Mouse (Mus musculus): ENCODE data around the gene Nf2. TPM values are rescaled to one million over a fixed set of nuclear protein-coding genes. Genes with fewer than 3 reads are reported as not detected.
A peak's percentile ranks its signal among the peaks of the same experiment; 100 is the strongest.

Gene Nf2
- polyA plus RNA-seq, 1 experiment from 2014 or later = 13.5 TPM

- Histone ChIP-seq H3K27ac (replicated peaks) (no peak overlapping the region), H3K4me1 (replicated peaks) (peaks cover 17% of the 10 kb centered on the region), H3K27me3 (peaks cover 98% of the 10 kb centered on the region), H3K4me3 (replicated peaks) (peak overlapping the region; percentile 41), H3K9me3 (replicated peaks) (no peaks in the 10 kb centered on the region), H3K4me2 (peak overlapping the region; percentile 65), H3K36me3 (replicated peaks) (no peaks in the 10 kb centered on the region), H3K9ac (no peak overlapping the region)
- ATAC-seq (ENCODE audit: insufficient read depth) = no peak
- 3% methylated on average over 36 of the region's 39 CpGs for WGBS (ENCODE audit: insufficient replicate concordance)
These were observed 103.4 kb downstream of the Nf2 start for GRCm38 (mm10) chr11:4745969-4746368.

- ATAC-seq (ENCODE audit: insufficient read depth) = no peak
- H3K27me3 ChIP-seq = peaks cover 90% of the 10 kb centered on the region
- H3K4me3 ChIP-seq (replicated peaks) = no peak overlapping the region
- H3K4me1 ChIP-seq (replicated peaks) = peaks cover 22% of the 10 kb centered on the region
- H3K4me2 ChIP-seq = no peak overlapping the region
- H3K27ac ChIP-seq (replicated peaks) = no peak overlapping the region
- no peak overlapping the region for H3K9ac ChIP-seq
- no peaks in the 10 kb centered on the region for H3K36me3 ChIP-seq (replicated peaks)
- H3K9me3 ChIP-seq (replicated peaks) = no peaks in the 10 kb centered on the region
- WGBS (ENCODE audit: insufficient replicate concordance) = 61% methylated on average over 6 of the region's 6 CpGs
These were observed 104.6 kb downstream of the Nf2 start for GRCm38 (mm10) chr11:4744691-4745090.

GRCm38 (mm10) chr11:4740785-4741184 lies 108.6 kb downstream of the Nf2 start:
- 42% methylated on average over 5 of the region's 5 CpGs for WGBS (ENCODE audit: insufficient replicate concordance)
- no peak overlapping the region for H3K9ac ChIP-seq
- H3K4me3 ChIP-seq (replicated peaks) = no peak overlapping the region
- H3K4me2 ChIP-seq = no peak overlapping the region
- peak; percentile 49 for ATAC-seq (ENCODE audit: insufficient read depth)
- H3K27me3 ChIP-seq = peaks cover 51% of the 10 kb centered on the region
- no peaks in the 10 kb centered on the region for H3K9me3 ChIP-seq (replicated peaks)
- H3K36me3 ChIP-seq (replicated peaks) = no peaks in the 10 kb centered on the region
- 0 out of 2 replicates have a peak overlapping the region, but pooled peaks have one; percentile 5 for H3K27ac ChIP-seq (replicated peaks)
- H3K4me1 ChIP-seq (replicated peaks) = peaks cover 11% of the 10 kb centered on the region; the same call in 1 of the 2 replicates

- H3K27me3 ChIP-seq = peaks cover 31% of the 10 kb centered on the region
- peaks cover 11% of the 10 kb centered on the region; the same call in 1 of the 2 replicates for H3K4me1 ChIP-seq (replicated peaks)
- H3K27ac ChIP-seq (replicated peaks) = no peak overlapping the region
- H3K9me3 ChIP-seq (replicated peaks) = no peaks in the 10 kb centered on the region
- no peak for ATAC-seq (ENCODE audit: insufficient read depth)
- H3K4me2 ChIP-seq = no peak overlapping the region
- H3K4me3 ChIP-seq (replicated peaks) = no peak overlapping the region
- 81% methylated on average over 16 of the region's 16 CpGs for WGBS (ENCODE audit: insufficient replicate concordance)
- no peak overlapping the region for H3K9ac ChIP-seq
- H3K36me3 ChIP-seq (replicated peaks) = no peaks in the 10 kb centered on the region
These were observed 110.6 kb downstream of the Nf2 start for GRCm38 (mm10) chr11:4738719-4739118.

DNA sequence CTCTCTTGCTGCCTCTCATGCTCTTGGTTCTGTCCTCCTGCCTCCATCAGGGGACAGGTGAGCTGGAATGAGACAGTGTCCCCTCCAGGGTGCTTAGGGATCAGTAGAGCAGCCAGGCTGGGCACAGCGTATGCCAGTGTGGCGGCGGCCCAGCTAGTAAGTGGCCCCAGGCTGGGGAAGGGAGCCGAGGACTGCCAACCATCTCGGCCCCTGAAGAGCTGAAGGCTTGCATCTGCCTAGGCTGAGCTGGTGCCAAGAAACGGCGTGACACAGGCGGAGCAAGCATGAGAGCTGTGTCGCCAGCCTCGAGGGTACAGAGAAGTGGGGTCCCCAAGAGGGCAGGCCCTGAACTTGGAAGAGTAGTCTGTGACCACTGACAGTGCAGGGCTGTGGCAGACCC lies 111.7 kb downstream of the Nf2 start:
- ATAC-seq (ENCODE audit: insufficient read depth) = no peak
- H3K27ac ChIP-seq (replicated peaks) = no peak overlapping the region
- no peaks in the 10 kb centered on the region for H3K36me3 ChIP-seq (replicated peaks)
- H3K9ac ChIP-seq = no peak overlapping the region
- H3K4me2 ChIP-seq = no peak overlapping the region
- H3K9me3 ChIP-seq (replicated peaks) = no peaks in the 10 kb centered on the region
- H3K4me1 ChIP-seq (replicated peaks) = peaks cover 11% of the 10 kb centered on the region; the same call in 1 of the 2 replicates
- peaks cover 20% of the 10 kb centered on the region for H3K27me3 ChIP-seq
- H3K4me3 ChIP-seq (replicated peaks) = no peak overlapping the region
- 81% methylated on average over 10 of the region's 10 CpGs for WGBS (ENCODE audit: insufficient replicate concordance)

- Histone ChIP-seq H3K36me3 (replicated peaks) (no peaks in the 10 kb centered on the region; the same call in 1 of the 2 replicates), H3K4me3 (replicated peaks) (no peak overlapping the region), H3K9ac (no peak overlapping the region), H3K27ac (replicated peaks) (no peak overlapping the region), H3K4me2 (no peak overlapping the region), H3K27me3 (peaks cover 7% of the 10 kb centered on the region; the same call in 1 of the 2 replicates), H3K4me1 (replicated peaks) (peaks cover 9% of the 10 kb centered on the region; the same call in 1 of the 2 replicates), H3K9me3 (replicated peaks) (no peaks in the 10 kb centered on the region)
- no peak for ATAC-seq (ENCODE audit: insufficient read depth)
- WGBS (ENCODE audit: insufficient replicate concordance) = 63% methylated on average over 6 of the region's 6 CpGs
These were observed 113.0 kb downstream of the Nf2 start for GRCm38 (mm10) chr11:4736355-4736754.

GRCm38 (mm10) chr11:4734179-4734578 lies 115.2 kb downstream of the Nf2 start:
- H3K27ac ChIP-seq (replicated peaks) = no peak overlapping the region
- H3K9me3 ChIP-seq (replicated peaks) = no peaks in the 10 kb centered on the region
- 42% methylated on average over 12 of the region's 12 CpGs for WGBS (ENCODE audit: insufficient replicate concordance)
- H3K4me3 ChIP-seq (replicated peaks) = no peak overlapping the region
- H3K4me1 ChIP-seq (replicated peaks) = no peaks in the 10 kb centered on the region
- H3K4me2 ChIP-seq = no peak overlapping the region
- no peak for ATAC-seq (ENCODE audit: insufficient read depth)
- H3K36me3 ChIP-seq (replicated peaks) = no peaks in the 10 kb centered on the region; the same call in 1 of the 2 replicates
- H3K9ac ChIP-seq = no peak overlapping the region
- no peaks in the 10 kb centered on the region for H3K27me3 ChIP-seq

- H3K4me1 ChIP-seq (replicated peaks) = no peaks in the 10 kb centered on the region
- no peaks in the 10 kb centered on the region; the same call in 1 of the 2 replicates for H3K36me3 ChIP-seq (replicated peaks)
- H3K4me3 ChIP-seq (replicated peaks) = no peak overlapping the region
- no peaks in the 10 kb centered on the region for H3K9me3 ChIP-seq (replicated peaks)
- H3K9ac ChIP-seq = no peak overlapping the region
- no peak for ATAC-seq (ENCODE audit: insufficient read depth)
- H3K27me3 ChIP-seq = no peaks in the 10 kb centered on the region
- H3K4me2 ChIP-seq = no peak overlapping the region
- 80% methylated on average over 7 of the region's 7 CpGs for WGBS (ENCODE audit: insufficient replicate concordance)
- no peak overlapping the region for H3K27ac ChIP-seq (replicated peaks)
These were observed 117.6 kb downstream of the Nf2 start for GRCm38 (mm10) chr11:4731781-4732180.

- ATAC-seq (ENCODE audit: insufficient read depth) = no peak
- Histone ChIP-seq H3K27me3 (no peaks in the 10 kb centered on the region), H3K27ac (replicated peaks) (no peak overlapping the region), H3K4me1 (replicated peaks) (no peaks in the 10 kb centered on the region), H3K9me3 (replicated peaks) (no peaks in the 10 kb centered on the region), H3K4me2 (no peak overlapping the region), H3K36me3 (replicated peaks) (no peaks in the 10 kb centered on the region; the same call in 1 of the 2 replicates), H3K4me3 (replicated peaks) (no peak overlapping the region), H3K9ac (no peak overlapping the region)
- 78% methylated on average over 5 of the region's 5 CpGs for WGBS (ENCODE audit: insufficient replicate concordance)
These were observed 118.4 kb downstream of the Nf2 start for GRCm38 (mm10) chr11:4730913-4731312.

GRCm38 (mm10) chr11:4730096-4730495 lies 119.2 kb downstream of the Nf2 start:
- Histone ChIP-seq H3K4me3 (replicated peaks) (no peak overlapping the region), H3K27me3 (no peaks in the 10 kb centered on the region), H3K4me1 (replicated peaks) (no peaks in the 10 kb centered on the region), H3K9ac (no peak overlapping the region), H3K36me3 (replicated peaks) (no peaks in the 10 kb centered on the region; the same call in 1 of the 2 replicates), H3K9me3 (replicated peaks) (no peaks in the 10 kb centered on the region), H3K27ac (replicated peaks) (no peak overlapping the region), H3K4me2 (no peak overlapping the region)
- WGBS (ENCODE audit: insufficient replicate concordance) = 59% methylated on average over 6 of the region's 6 CpGs
- ATAC-seq (ENCODE audit: insufficient read depth) = no peak

DNA sequence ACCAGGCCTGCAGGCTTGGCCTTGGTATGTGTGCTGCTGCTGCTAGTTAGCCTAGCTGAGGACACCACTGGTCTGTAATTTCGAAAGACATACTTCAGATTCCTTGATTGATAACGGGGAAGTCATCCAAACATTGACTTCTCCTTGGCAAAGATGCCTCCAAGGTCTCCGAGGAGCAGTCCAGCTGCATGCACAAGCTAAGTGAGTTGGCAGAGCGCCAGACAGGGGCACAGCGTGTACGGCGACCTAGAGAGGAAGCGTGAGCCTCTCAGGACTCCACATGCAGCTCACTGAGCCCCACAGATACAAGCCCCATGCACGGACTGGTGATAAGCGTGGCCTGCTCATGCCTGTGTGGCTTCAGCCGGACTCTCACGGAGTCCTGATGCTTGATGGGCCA lies 119.7 kb downstream of the Nf2 start:
- no peak overlapping the region for H3K27ac ChIP-seq (replicated peaks)
- ATAC-seq (ENCODE audit: insufficient read depth) = no peak

GRCm38 (mm10) chr11:4721728-4722127 lies 127.6 kb downstream of the Nf2 start:
- Histone ChIP-seq H3K4me3 (replicated peaks) (no peak overlapping the region), H3K27ac (replicated peaks) (no peak overlapping the region), H3K27me3 (no peaks in the 10 kb centered on the region), H3K36me3 (replicated peaks) (peaks cover 9% of the 10 kb centered on the region; the same call in 1 of the 2 replicates), H3K4me1 (replicated peaks) (no peaks in the 10 kb centered on the region), H3K4me2 (no peak overlapping the region), H3K9me3 (replicated peaks) (no peaks in the 10 kb centered on the region), H3K9ac (no peak overlapping the region)
- WGBS (ENCODE audit: insufficient replicate concordance) = 79% methylated on average over 8 of the region's 8 CpGs
- no peak for ATAC-seq (ENCODE audit: insufficient read depth)

More for the DNA sequence above, 119.7 kb downstream of the Nf2 start:
- no peak overlapping the region for H3K4me3 ChIP-seq (replicated peaks)
- H3K9ac ChIP-seq = no peak overlapping the region
- H3K27me3 ChIP-seq = no peaks in the 10 kb centered on the region
- WGBS (ENCODE audit: insufficient replicate concordance) = 32% methylated on average over 12 of the region's 12 CpGs
- H3K36me3 ChIP-seq (replicated peaks) = no peaks in the 10 kb centered on the region; the same call in 1 of the 2 replicates
- no peak overlapping the region for H3K4me2 ChIP-seq
- no peaks in the 10 kb centered on the region for H3K9me3 ChIP-seq (replicated peaks)
- no peaks in the 10 kb centered on the region for H3K4me1 ChIP-seq (replicated peaks)

All from liver, embryonic 15.5 days (tissue).